Mouse (Mus musculus) bone marrow, adult 2 months (tissue): ENCODE measurements around the gene Ccr8.

Experiments
- CTCF ChIP-seq: fragments of 200-500 bp; IDR thresholded peaks from 2 replicates; pipeline ENCODE4 v1.5.1; 2011; ENCODE audit warnings: low read length, control low read depth; ENCODE audit not compliant: control insufficient read depth, insufficient read depth
- POLR2A ChIP-seq: fragments of 200-500 bp; IDR thresholded peaks from 2 replicates; pipeline ENCODE4 v1.6.1; 2011; ENCODE audit warnings: low read depth, mild to moderate bottlenecking, control low read depth, low read length, borderline replicate concordance; ENCODE audit not compliant: control insufficient read depth

- no peak for TF ChIP-seq POLR2A
- TF ChIP-seq CTCF: peak; percentile 87
These were observed 6.8 kb downstream of the Ccr8 start for GRCm38 (mm10) chr9:120098682-120099081.
